Mouse (Mus musculus): Measurements from ENCODE around the gene Usp18.

- TF ChIP-seq CTCF (conservative IDR thresholded peaks at IDR 0.05; ENCODE audit: insufficient read depth, insufficient read length, low read depth, low read length) (no peak), POLR2A (IDR thresholded peaks at IDR 0.05; ENCODE audit: low read depth, low read length) (no peak)
Measured at GRCm38 (mm10) chr6:121214667-121215330, 30.9 kb upstream of the Usp18 start.

Measured in kidney, adult 2 months (tissue).